Mouse (Mus musculus) embryonic facial prominence, embryonic 14.5 days (tissue): ENCODE measurements at regions not wholly inside any gene's neighbourhood (a gene's known extent, or its start where the extent isn't known, plus 50 kb on each side); places are given as distances from the start of the nearest gene placed in this dataset.

Experiments
- ATAC-seq: fragments of 200-750 bp; cut with Nextera tagmentation; 2 replicates; pipeline ENCODE4 v1.8.0; 2017; ENCODE audit warnings: low read depth, moderate number of reproducible peaks, moderate TSS enrichment
- DNase-seq: peaks from one replicate; pipeline ENCODE4 v3.0.0-alpha.2; 2015; ENCODE audit warnings: low spot score
- H3K27ac ChIP-seq: fragments of 300-500 bp; sonication (generic); replicated peaks from 2 replicates; pipeline ENCODE4 v1.5.1; 2014; ENCODE audit warnings: low read depth, mild to moderate bottlenecking, low read length, moderate library complexity
- H3K27me3 ChIP-seq: fragments of 300-500 bp; sonication (generic); replicated peaks from 2 replicates; pipeline ENCODE4 v1.6.1; 2014; ENCODE audit warnings: low read length; ENCODE audit not compliant: control insufficient read depth, insufficient read depth
- H3K36me3 ChIP-seq: fragments of 300-500 bp; sonication (generic); 2 replicates; pipeline ENCODE4 v1.6.1; 2014; ENCODE audit warnings: low read length, mixed read lengths; ENCODE audit not compliant: control insufficient read depth, insufficient read depth
- H3K4me1 ChIP-seq: fragments of 300-500 bp; sonication (generic); 2 replicates; pipeline ENCODE4 v1.6.1; 2014; ENCODE audit warnings: antibody characterized with exemption, low read length; ENCODE audit not compliant: control insufficient read depth, insufficient read depth
- H3K4me2 ChIP-seq: fragments of 300-500 bp; sonication (generic); 2 replicates; pipeline ENCODE4 v1.6.1; 2014; ENCODE audit warnings: low read depth, mild to moderate bottlenecking, low read length, moderate library complexity, mixed read lengths
- H3K4me3 ChIP-seq: fragments of 300-500 bp; sonication (generic); 2 replicates; pipeline ENCODE4 v1.5.1; 2014; ENCODE audit warnings: low read depth, mild to moderate bottlenecking, low read length
- H3K9ac ChIP-seq: fragments of 300-500 bp; sonication (generic); 2 replicates; pipeline ENCODE4 v1.6.1; 2014; ENCODE audit warnings: low read depth, mild to moderate bottlenecking, low read length, moderate library complexity, mixed read lengths
- H3K9me3 ChIP-seq: fragments of 300-500 bp; sonication (generic); 2 replicates; pipeline ENCODE4 v1.6.1; 2016; ENCODE audit warnings: low read length; ENCODE audit not compliant: control insufficient read depth
- WGBS: fragments of 180-500 bp; shearing (Covaris S2); extraction: QIAGEN DNeasy Blood & Tissue Kit; methylation state at CpG from one replicate; pipeline ENCODE4 v1.1.7; 2014; 5-methylcytosine and 5-hydroxymethylcytosine counted together

DNA sequence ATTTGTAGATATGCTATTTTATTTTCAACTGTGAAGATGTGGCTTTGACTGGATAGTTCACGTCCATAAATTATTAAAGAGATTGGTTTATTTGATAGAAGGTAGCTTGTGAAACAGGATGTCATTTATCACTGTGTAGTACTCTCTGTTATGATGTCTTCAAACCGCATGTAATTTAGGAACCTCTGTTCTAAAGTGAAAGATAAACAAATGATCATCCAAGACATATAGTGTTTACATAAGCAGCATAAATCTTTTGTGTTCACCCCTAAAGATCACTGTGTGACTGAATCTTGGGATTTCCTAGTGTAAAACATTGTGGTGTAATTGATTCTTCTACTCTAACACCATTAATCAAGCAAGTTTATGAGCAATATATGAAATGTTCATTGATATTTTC, 798.8 kb upstream of the Prmt6 start:
- DNase-seq (no peak), ATAC-seq (no peak)
- no peak overlapping the region for H3K4me3 ChIP-seq
- no peaks in the 10 kb centered on the region for H3K27me3 ChIP-seq
- H3K27ac ChIP-seq = no peak overlapping the region
- no peak overlapping the region for H3K4me2 ChIP-seq
- H3K9me3 ChIP-seq = 0 out of 2 replicates have a peak, but pooled peaks cover 4% of the 10 kb centered on the region
- no peak overlapping the region for H3K9ac ChIP-seq
- no peaks in the 10 kb centered on the region for H3K36me3 ChIP-seq
- no peaks in the 10 kb centered on the region for H3K4me1 ChIP-seq
- 78% methylated on average over 2 of the region's 2 CpGs for WGBS
